Mouse (Mus musculus): ENCODE results near the gene Lancl1. TPM values are rescaled to one million over a fixed set of nuclear protein-coding genes. Genes with fewer than 3 reads are reported as not detected.

The Lancl1 gene
- total RNA-seq (2021) = 100 to 1,000 TPM; 170 to 195 TPM

- peak; percentile 78 to 84 for DNase-seq (ENCODE audit: extremely low spot score in 1 of 2, low spot score in 1 of 2)
These were observed at the start of gene Lancl1 for GRCm38 (mm10) chr1:67038246-67038987. TSS of gene Lancl1 (minus strand) at chr1:67038872.

GRCm38 (mm10) chr1:67079146-67079545 lies 40.5 kb upstream of the Lancl1 start:
- DNase-seq (ENCODE audit: extremely low spot score in 1 of 2, low spot score in 1 of 2) = no peak

- DNase-seq (ENCODE audit: extremely low spot score in 1 of 2, low spot score in 1 of 2) = no peak
These were observed 40.0 kb upstream of the Lancl1 start for GRCm38 (mm10) chr1:67078666-67079065.

GRCm38 (mm10) chr1:67077739-67078138 lies 39.1 kb upstream of the Lancl1 start:
- no peak for DNase-seq (ENCODE audit: extremely low spot score in 1 of 2, low spot score in 1 of 2)

GRCm38 (mm10) chr1:67067561-67067960 lies 28.9 kb upstream of the Lancl1 start:
- no peak for DNase-seq (ENCODE audit: extremely low spot score in 1 of 2, low spot score in 1 of 2)

- no peak for DNase-seq (ENCODE audit: extremely low spot score in 1 of 2, low spot score in 1 of 2)
These were observed 26.9 kb upstream of the Lancl1 start for GRCm38 (mm10) chr1:67065347-67066270.

GRCm38 (mm10) chr1:67061456-67062085 lies 22.9 kb upstream of the Lancl1 start:
- peak; percentile 50 to 70 for DNase-seq (ENCODE audit: extremely low spot score in 1 of 2, low spot score in 1 of 2)

GRCm38 (mm10) chr1:67055816-67056215 lies 17.1 kb upstream of the Lancl1 start:
- DNase-seq (ENCODE audit: extremely low spot score in 1 of 2, low spot score in 1 of 2) = no peak

GRCm38 (mm10) chr1:67052721-67053120 lies 14.0 kb upstream of the Lancl1 start:
- no peak for DNase-seq (ENCODE audit: extremely low spot score in 1 of 2, low spot score in 1 of 2)

- DNase-seq (ENCODE audit: extremely low spot score in 1 of 2, low spot score in 1 of 2) = no peak
These were observed 10.9 kb upstream of the Lancl1 start for GRCm38 (mm10) chr1:67049600-67049999.

GRCm38 (mm10) chr1:67048696-67049095 lies 10.0 kb upstream of the Lancl1 start:
- no peak for DNase-seq (ENCODE audit: extremely low spot score in 1 of 2, low spot score in 1 of 2)

GRCm38 (mm10) chr1:67045100-67045499 lies 6.4 kb upstream of the Lancl1 start:
- DNase-seq (ENCODE audit: extremely low spot score in 1 of 2, low spot score in 1 of 2) = no peak

- no peak for DNase-seq (ENCODE audit: extremely low spot score in 1 of 2, low spot score in 1 of 2)
These were observed 3.9 kb upstream of the Lancl1 start for GRCm38 (mm10) chr1:67042583-67042982.

- DNase-seq (ENCODE audit: extremely low spot score in 1 of 2, low spot score in 1 of 2) = no peak
These were observed 411 bp upstream of the Lancl1 start for GRCm38 (mm10) chr1:67039083-67039482.

GRCm38 (mm10) chr1:67037198-67037597 lies 1.5 kb downstream of the Lancl1 start:
- DNase-seq (ENCODE audit: extremely low spot score in 1 of 2, low spot score in 1 of 2) = no peak

GRCm38 (mm10) chr1:67033278-67033677 lies 5.4 kb downstream of the Lancl1 start:
- DNase-seq (ENCODE audit: extremely low spot score in 1 of 2, low spot score in 1 of 2) = no peak

GRCm38 (mm10) chr1:67026927-67027511 lies 11.7 kb downstream of the Lancl1 start:
- DNase-seq (ENCODE audit: extremely low spot score in 1 of 2, low spot score in 1 of 2) = no peak

GRCm38 (mm10) chr1:67026142-67026541 lies 12.5 kb downstream of the Lancl1 start:
- no peak for DNase-seq (ENCODE audit: extremely low spot score in 1 of 2, low spot score in 1 of 2)

GRCm38 (mm10) chr1:67022767-67023166 lies 15.9 kb downstream of the Lancl1 start:
- DNase-seq (ENCODE audit: extremely low spot score in 1 of 2, low spot score in 1 of 2) = no peak

GRCm38 (mm10) chr1:67022051-67022450 lies 16.6 kb downstream of the Lancl1 start:
- DNase-seq (ENCODE audit: extremely low spot score in 1 of 2, low spot score in 1 of 2) = no peak
